Mouse (Mus musculus) cerebellum, adult 8-10 months (tissue): Measurements from ENCODE around the gene Mthfs.

ENCODE experiments used
- DNase-seq: peaks from one replicate; pipeline ENCODE4 v3.0.0; 2022

Gene Mthfs

GRCm38 (mm10) chr9:89256556-89257335, 46.3 kb downstream of the Mthfs start:
- no peak for DNase-seq

GRCm38 (mm10) chr9:89263968-89264367, 53.5 kb downstream of the Mthfs start:
- DNase-seq = no peak

- DNase-seq = no peak
Measured at GRCm38 (mm10) chr9:89264571-89264970, 54.1 kb downstream of the Mthfs start.

GRCm38 (mm10) chr9:89267093-89267492, 56.6 kb downstream of the Mthfs start:
- DNase-seq = no peak

GRCm38 (mm10) chr9:89267572-89267971, 57.1 kb downstream of the Mthfs start:
- no peak for DNase-seq

GRCm38 (mm10) chr9:89270376-89270775, 59.9 kb downstream of the Mthfs start:
- peak; percentile 27 for DNase-seq

- DNase-seq = no peak
Measured at GRCm38 (mm10) chr9:89273766-89274165, 63.3 kb downstream of the Mthfs start.

GRCm38 (mm10) chr9:89278207-89278606, 67.7 kb downstream of the Mthfs start:
- DNase-seq = no peak

- DNase-seq = no peak
Measured at GRCm38 (mm10) chr9:89282374-89283068, 72.0 kb downstream of the Mthfs start.

- DNase-seq = no peak
Measured at GRCm38 (mm10) chr9:89288037-89288436, 77.6 kb downstream of the Mthfs start.

GRCm38 (mm10) chr9:89293364-89293763, 82.9 kb downstream of the Mthfs start:
- no peak for DNase-seq

- DNase-seq = no peak
Measured at GRCm38 (mm10) chr9:89294121-89294520, 83.6 kb downstream of the Mthfs start.

GRCm38 (mm10) chr9:89305637-89306036, 95.2 kb downstream of the Mthfs start:
- DNase-seq = no peak

- no peak for DNase-seq
Measured at GRCm38 (mm10) chr9:89308357-89309194, 98.1 kb downstream of the Mthfs start.

- DNase-seq = no peak
Measured at GRCm38 (mm10) chr9:89309195-89309535, 98.7 kb downstream of the Mthfs start.

GRCm38 (mm10) chr9:89311649-89312048, 101.2 kb downstream of the Mthfs start:
- no peak for DNase-seq

- no peak for DNase-seq
Measured at GRCm38 (mm10) chr9:89373731-89374130, 163.3 kb downstream of the Mthfs start.

- no peak for DNase-seq
Measured at GRCm38 (mm10) chr9:89374650-89375049, 164.2 kb downstream of the Mthfs start.

- no peak for DNase-seq
Measured at GRCm38 (mm10) chr9:89403031-89403430, 192.6 kb downstream of the Mthfs start.
